Mouse (Mus musculus) embryo, embryonic 11.5 days (tissue): ENCODE measurements at regions not wholly inside any gene's neighbourhood (a gene's known extent, or its start where the extent isn't known, plus 50 kb on each side); places are given as distances from the start of the nearest gene placed in this dataset.
"Not testable (repeated sequence)": the region's sequence is repeated elsewhere in the genome, so short reads cannot be mapped to it uniquely, and the experiment has no call there.

Experiments used
- DNase-seq: peaks from one replicate; pipeline ENCODE4 v3.0.0-alpha.2; 2012; ENCODE audit warnings: low read depth, low spot score

GRCm38 (mm10) chr7:69167456-69167855 lies 418.4 kb upstream of the Arrdc4 start:
- no peak for DNase-seq

DNA sequence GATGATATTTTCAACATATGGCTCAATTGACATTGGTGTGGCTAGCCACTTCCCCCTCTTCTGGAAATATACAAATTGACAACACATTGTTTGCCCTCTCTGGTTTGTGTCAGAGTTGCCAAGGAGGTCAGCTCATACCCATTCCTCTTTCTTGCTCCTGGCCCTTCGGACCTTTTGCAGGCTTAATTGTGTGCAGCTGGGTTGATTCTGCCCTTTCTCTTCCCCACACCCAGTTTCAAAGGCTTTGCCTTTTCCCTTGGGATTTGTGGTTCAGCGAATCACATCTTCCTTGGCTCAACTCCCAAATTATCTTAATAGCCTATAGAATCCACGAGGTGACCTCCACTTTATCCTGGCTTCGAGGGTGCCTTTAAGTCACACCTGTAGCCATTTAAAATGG lies 412.9 kb upstream of the Arrdc4 start:
- no peak for DNase-seq

- DNase-seq, result no peak
These were observed 393.3 kb upstream of the Arrdc4 start for GRCm38 (mm10) chr7:69142351-69142750.

DNA sequence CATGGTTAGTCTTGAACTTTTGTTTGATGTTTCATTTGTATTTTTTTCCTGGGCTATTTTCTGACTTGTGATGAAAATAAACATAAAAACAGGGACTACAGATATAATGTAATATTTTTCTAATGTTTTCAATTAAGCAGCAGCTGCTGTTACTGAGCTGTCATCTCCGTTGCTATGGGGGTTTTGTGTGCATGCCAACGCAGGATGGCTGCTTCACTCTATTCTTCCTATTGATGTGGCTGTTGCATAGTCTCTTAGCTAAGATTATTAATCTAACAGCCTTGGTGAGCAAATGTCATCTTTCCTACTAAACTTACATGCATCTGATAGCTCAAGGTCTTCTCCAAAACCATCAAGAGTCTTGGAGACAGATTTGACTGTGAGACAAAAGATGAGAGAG lies 384.4 kb upstream of the Arrdc4 start:
- DNase-seq, result no peak

DNA sequence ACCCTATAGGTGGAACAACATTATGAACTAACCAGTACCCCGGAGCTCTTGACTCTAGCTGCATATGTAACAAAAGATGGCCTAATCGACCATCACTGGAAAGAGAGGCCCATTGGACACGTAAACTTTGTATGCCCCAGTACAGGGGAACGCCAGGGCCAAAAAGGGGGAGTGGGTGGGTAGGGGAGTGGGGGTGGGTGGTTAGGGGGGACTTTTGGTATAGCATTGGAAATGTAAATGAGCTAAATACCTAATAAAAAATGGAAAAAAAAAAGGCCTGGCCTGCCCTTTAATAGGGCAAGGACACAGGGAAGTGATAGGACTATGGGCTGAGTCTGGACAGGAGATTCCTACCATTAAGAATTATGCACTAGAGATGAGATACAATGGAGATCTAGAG lies 352.7 kb upstream of the Arrdc4 start:
- DNase-seq, result not testable (repeated sequence)

GRCm38 (mm10) chr7:69097587-69098095 lies 348.6 kb upstream of the Arrdc4 start:
- DNase-seq, result no peak

GRCm38 (mm10) chr7:69074780-69075179 lies 325.7 kb upstream of the Arrdc4 start:
- DNase-seq, result no peak

DNA sequence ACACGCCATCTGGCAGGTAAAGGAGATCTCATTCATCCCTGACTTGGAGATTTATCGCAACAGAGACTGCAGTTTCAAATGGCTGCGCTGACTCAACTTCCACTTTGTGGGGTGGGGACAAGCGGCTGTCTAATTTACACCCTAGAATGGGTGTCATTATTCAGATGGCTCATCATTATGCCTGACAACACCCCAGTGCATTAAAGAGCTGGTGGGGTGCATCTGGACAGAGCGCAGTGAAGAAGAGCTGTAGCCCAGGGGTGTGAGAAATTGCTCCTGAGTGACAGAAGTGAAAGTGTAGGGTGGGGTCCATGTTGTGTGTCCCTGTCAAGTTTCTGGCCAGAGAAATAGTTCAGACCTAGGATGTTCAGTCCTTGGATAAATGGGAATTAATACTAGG lies 314.0 kb upstream of the Arrdc4 start:
- no peak for DNase-seq

- DNase-seq, result no peak
These were observed 313.5 kb upstream of the Arrdc4 start for GRCm38 (mm10) chr7:69062506-69062905.

DNA sequence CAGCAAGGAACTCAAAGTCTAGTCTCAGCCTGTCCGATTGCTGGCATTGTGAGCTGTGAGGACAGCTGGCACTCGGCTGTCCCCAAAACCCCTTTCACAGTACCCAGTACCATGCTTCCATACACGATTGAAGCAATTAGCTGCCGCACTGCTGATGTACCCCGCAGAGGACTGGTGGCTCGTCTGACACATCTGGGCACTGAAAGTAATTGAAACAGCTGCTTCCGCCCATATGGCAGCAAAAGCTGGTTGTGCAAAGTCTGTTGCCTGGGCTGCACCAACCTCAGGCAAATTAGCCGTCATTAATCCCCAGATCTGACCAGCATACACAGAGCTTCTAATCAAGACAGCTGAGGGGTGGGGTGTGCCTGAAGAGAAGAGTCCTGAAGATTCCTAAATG lies 313.1 kb upstream of the Arrdc4 start:
- no peak for DNase-seq

DNA sequence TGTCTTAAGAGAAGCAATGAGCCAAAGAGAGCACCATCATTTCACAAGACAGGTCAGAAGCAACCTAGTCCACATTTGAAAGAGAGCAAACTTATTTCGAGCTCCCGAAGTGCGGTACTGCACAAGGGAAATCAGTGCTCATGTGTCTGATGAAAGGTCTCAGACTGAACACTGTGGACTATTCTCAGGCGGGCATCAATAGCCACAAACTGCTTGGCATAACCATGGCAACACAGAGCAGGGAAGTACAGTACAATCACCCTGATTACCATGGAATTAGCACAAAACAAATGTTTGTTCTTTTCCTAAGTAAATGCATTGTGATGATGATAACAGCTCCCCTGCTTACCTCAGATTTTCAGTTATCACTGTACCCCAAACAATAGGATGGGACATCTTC lies 312.2 kb upstream of the Arrdc4 start:
- no peak for DNase-seq

DNA sequence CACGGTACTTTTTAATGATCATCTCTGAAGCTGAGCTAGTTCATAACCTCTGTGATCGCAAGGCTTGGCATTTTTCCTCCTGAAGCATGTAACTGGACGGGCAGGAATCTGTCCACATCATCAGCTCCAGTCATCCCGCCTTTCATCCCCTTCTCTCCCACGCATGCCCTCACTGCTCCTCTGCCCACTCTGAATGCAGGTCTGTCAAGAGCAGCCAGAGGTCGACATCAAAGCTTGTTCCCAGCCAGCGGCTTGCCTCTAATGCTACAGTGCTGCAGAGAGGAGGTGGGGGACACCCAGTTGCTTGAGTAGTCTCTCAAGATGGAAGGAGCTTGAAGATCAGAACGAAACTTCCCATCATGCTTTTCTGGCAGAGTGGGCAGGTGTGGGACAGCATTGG lies 267.5 kb upstream of the Arrdc4 start:
- no peak for DNase-seq

DNA sequence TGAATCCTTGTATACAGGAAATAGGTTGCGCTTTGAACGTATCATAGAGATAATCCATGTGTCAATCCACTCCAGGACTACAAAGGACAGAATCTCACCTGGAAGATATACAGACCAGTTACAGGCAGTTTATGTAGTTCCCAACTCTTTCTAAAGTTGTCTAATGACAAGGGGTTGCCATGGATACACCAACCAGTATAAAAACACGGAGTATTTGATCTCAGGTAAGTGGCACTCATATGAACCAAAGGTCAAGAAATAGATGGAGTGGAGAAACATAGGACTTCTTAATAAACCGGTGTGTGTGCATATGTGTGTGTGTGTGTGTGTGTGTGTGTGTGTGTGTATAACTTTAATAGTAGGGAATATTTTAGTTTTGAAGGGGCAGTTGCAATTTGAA lies 266.0 kb upstream of the Arrdc4 start:
- DNase-seq, result no peak

- DNase-seq, result no peak
These were observed 258.2 kb upstream of the Arrdc4 start for GRCm38 (mm10) chr7:69007237-69007636.

GRCm38 (mm10) chr7:68988061-68988460 lies 239.0 kb upstream of the Arrdc4 start:
- DNase-seq, result no peak

GRCm38 (mm10) chr7:68983937-68984336 lies 234.9 kb upstream of the Arrdc4 start:
- DNase-seq, result no peak

DNA sequence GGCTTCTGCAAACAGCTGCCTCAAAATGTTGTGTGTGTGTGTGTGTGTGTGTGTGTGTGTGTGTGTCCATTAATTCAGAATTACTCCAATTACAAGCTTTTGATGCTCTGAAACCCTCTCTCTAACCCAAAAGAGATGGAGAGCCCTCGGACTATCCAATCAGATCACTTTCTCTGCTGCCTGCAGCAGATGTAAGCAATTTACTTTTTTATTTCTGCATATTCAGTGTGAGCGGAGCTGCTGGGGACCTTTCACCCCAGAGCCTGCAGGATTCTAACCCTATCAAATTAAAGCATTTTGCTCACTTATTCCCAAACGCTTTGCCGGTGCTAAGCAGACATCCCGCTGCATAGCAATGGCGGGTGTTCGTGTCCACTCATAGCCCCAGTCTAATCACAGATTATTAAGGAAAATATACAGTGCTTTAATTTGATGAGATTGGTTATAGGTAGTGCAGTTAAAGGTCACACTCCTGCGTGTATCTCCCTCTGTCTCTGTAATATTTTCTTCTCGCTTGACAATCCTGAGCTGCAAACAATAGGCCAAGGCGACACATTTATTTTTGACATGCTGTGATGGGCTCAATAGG lies 234.0 kb upstream of the Arrdc4 start:
- no peak for DNase-seq

DNA sequence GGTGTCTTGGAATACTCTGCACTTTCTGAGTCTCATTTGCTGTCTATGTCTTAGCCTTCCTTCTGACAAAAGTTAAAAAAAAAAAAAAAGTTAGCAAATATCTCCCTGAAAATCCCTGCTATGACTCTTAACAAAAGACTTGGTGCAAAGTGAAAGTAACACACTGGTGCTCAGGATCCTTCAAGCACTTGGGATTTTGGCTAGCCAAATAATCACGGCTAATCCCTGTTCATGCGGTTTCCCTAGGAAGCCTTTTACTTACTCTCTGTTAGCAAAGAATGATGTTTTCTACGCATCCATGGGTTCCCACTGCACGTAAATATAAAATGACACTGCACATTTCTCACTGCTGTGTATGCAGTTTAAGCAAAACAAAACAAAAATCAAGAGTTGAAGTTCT lies 229.5 kb upstream of the Arrdc4 start:
- DNase-seq, result no peak

GRCm38 (mm10) chr7:68976813-68977752 lies 228.0 kb upstream of the Arrdc4 start:
- DNase-seq, result peak; percentile 31

DNA sequence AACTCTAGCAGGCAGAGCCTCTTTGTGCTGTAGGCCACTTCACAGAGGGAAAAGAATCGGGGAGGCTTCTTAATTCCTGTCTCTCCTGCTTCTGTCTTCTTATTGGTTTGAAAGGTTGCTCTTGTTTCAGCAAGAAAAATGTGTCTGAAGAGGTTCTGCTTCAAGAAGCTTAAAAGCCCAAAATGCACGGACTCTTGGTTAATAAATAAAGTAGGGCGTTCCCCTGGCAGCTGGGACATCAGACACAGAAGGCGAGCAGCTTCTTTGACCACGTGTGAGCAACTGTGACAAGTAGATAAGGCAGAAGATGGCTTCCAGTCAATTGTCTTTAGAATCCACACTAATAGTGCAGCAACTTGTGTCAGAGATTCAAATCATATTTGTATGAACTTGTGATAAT lies 226.9 kb upstream of the Arrdc4 start:
- no peak for DNase-seq

- no peak for DNase-seq
These were observed 226.5 kb upstream of the Arrdc4 start for GRCm38 (mm10) chr7:68975580-68975894.

GRCm38 (mm10) chr7:68974761-68975579 lies 225.9 kb upstream of the Arrdc4 start:
- DNase-seq, result no peak
